Mouse (Mus musculus): ENCODE measurements at regions not wholly inside any gene's neighbourhood (a gene's known extent, or its start where the extent isn't known, plus 50 kb on each side); places are given as distances from the start of the nearest gene placed in this dataset.

- H3K27ac ChIP-seq: no peak overlapping the region
- H3K4me3 ChIP-seq: no peak overlapping the region
- H3K4me1 ChIP-seq: no peaks in the 10 kb centered on the region
- 96% methylated on average over 3 of the region's 3 CpGs for WGBS
- H3K9ac ChIP-seq: no peak overlapping the region
- H3K36me3 ChIP-seq (replicated peaks): no peaks in the 10 kb centered on the region
- no peak for ATAC-seq (replicated peaks)
- H3K9me3 ChIP-seq: no peaks in the 10 kb centered on the region
- no peak overlapping the region for H3K4me2 ChIP-seq
- H3K27me3 ChIP-seq (replicated peaks): no peaks in the 10 kb centered on the region
These were observed 807.5 kb upstream of the Aga start for GRCm38 (mm10) chr8:52704055-52704454.

- Histone ChIP-seq H3K4me3 (no peak overlapping the region), H3K27ac (no peak overlapping the region), H3K4me1 (no peaks in the 10 kb centered on the region), H3K27me3 (replicated peaks) (no peaks in the 10 kb centered on the region), H3K36me3 (replicated peaks) (no peaks in the 10 kb centered on the region), H3K9ac (no peak overlapping the region), H3K9me3 (no peaks in the 10 kb centered on the region), H3K4me2 (no peak overlapping the region)
- ATAC-seq (replicated peaks): peak; percentile 83; the same call in 1 of the 2 replicates
- WGBS: 68% methylated on average over 4 of the region's 4 CpGs
These were observed 779.4 kb upstream of the Aga start for GRCm38 (mm10) chr8:52732150-52732549.
